Mouse (Mus musculus): ENCODE results near the gene Olfr1129.
"Not testable (repeated sequence)": the region's sequence is repeated elsewhere in the genome, so short reads cannot be mapped to it uniquely, and the experiment has no call there.

The Olfr1129 gene

GRCm38 (mm10) chr2:87573602-87574001, at the start of gene Olfr1129:
Gene Olfr1129 (plus strand): TSS chr2:87573902.
- DNase-seq (ENCODE audit: extremely low spot score, low read depth, low spot score), result not testable (repeated sequence)

GRCm38 (mm10) chr2:87525899-87526616, 47.6 kb upstream of the Olfr1129 start:
- not testable (repeated sequence) for DNase-seq (ENCODE audit: extremely low spot score, low read depth, low spot score)

DNA sequence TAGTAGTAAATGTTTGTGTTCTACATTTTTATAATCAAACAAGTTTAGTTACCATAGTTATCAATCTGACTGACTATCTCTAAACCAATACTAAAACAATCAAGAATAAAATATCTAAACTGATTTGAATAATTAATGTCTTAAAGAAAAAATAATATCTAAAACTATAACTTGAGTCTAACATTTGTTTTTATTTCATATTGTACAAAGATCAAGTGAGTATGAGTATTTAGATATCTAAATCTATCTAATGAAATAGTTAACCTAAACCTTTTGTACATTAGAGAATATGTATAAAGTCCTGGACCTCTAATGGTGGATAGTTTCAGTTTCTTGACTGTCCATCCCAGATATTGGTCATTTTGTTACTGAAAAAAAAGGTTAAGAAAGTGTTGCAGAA, 42.2 kb upstream of the Olfr1129 start, which contains the start of gene Olfr153:
Olfr153 (plus strand) TSS at position 301 of the 400 bp plus-strand sequence.
- no peak for DNase-seq (ENCODE audit: extremely low spot score, low read depth, low spot score)

- no peak for DNase-seq (ENCODE audit: extremely low spot score, low read depth, low spot score)
Measured at GRCm38 (mm10) chr2:87534826-87535225, 38.9 kb upstream of the Olfr1129 start.

DNA sequence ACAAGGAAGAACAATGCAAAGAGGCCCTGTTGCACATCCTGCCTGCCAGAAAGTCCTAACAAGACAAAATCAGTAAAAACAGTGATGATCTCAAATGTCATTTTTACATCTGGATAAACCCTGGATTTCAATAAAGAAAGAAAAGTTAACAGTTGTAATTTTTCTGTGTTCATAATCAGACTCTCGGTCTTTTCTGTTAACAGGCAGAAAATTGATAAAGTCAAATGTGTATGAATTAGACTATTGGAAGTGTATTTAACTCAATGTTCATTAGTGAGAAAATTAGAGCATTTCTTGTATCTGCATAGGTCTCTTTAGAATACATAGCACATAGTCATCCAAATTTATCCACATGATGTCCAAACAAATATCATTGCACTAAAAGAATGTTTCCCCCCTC, 28.3 kb upstream of the Olfr1129 start, which contains the start of gene Olfr1128:
Olfr1128 (minus strand) TSS at position 101 of the 400 bp plus-strand sequence.
- no peak for DNase-seq (ENCODE audit: extremely low spot score, low read depth, low spot score)

DNA sequence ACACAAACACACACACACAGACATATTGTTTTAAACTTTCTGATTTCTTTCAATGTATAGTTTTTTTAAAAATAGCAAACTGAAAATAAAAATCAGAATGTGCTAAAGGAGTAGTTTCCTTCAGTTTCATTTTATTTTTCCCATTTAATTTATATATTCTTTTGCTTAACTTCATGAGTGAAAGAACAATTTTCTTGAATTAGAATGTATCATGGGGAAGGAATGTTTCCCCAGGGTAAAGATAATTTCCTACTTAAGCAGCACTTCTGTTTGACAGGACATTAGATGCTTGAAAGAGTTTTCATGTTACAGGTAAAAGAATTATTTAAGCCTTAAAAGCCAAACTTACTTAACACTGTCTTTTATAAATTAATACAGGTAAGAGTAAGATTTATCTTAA, 32.2 kb downstream of the Olfr1129 start, which contains the start of gene Olfr1130:
Olfr1130 (plus strand) TSS at position 301 of the 400 bp plus-strand sequence.
- not testable (repeated sequence) for DNase-seq (ENCODE audit: extremely low spot score, low read depth, low spot score)

DNA sequence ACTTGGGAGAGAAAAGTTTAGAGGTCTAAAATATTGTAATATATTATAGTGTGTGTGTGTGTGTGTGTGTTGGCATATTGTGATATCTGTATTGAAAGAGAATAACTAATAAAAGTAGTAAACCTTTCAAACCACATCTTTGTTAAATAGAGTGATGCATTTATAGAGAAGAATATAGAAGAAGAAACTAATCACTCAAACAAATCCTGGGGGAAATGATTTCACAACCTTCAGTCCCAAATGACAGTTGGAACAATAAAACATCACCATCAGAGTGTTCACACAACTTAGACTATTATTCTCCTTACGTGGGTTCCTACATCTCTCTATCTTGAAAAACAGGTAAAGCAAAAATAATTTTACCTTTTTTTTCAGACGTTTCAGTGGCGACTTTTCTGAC, 53.1 kb downstream of the Olfr1129 start, which contains the start of gene Olfr1131:
Olfr1131 (plus strand) TSS at position 301 of the 400 bp plus-strand sequence.
- no peak for DNase-seq (ENCODE audit: extremely low spot score, low read depth, low spot score)
